Mouse (Mus musculus) brain, embryonic 14.5 days (tissue): ENCODE measurements around the gene Hdhd3. TPM values are rescaled to one million over a fixed set of nuclear protein-coding genes. Genes with fewer than 3 reads are reported as not detected.

Experiments used
- DNase-seq: peaks from one replicate; pipeline ENCODE4 v3.0.0-alpha.2; 2011; ENCODE audit warnings: low read depth
- CTCF ChIP-seq: fragments of 200-500 bp; IDR thresholded peaks from 2 replicates; pipeline ENCODE4 v1.5.1; 2012; ENCODE audit warnings: inconsistent platforms, mild to moderate bottlenecking, moderate library complexity, borderline replicate concordance; ENCODE audit not compliant: insufficient read depth, insufficient read length; ENCODE audit errors: extremely low read depth
- POLR2A ChIP-seq: fragments of 200-500 bp; IDR thresholded peaks from 2 replicates; pipeline ENCODE4 v1.6.1; 2012; ENCODE audit warnings: mild to moderate bottlenecking, inconsistent platforms, borderline replicate concordance; ENCODE audit not compliant: poor library complexity, insufficient read depth, insufficient read length, severe bottlenecking; ENCODE audit errors: extremely low read depth
- polyA plus RNA-seq: library from polyadenylated mRNA; depleted of rRNA; stranded (reverse); fragments of >200 nt; gene quantifications from 2 replicates; pipeline ENCODE4 v1.2.3, GENCODE M21; 2012

The Hdhd3 gene
- polyA plus RNA-seq, 1 experiment: 6.9 TPM

GRCm38 (mm10) chr4:62508839-62509238, 5.6 kb upstream of the Hdhd3 start:
- TF ChIP-seq CTCF (no peak), POLR2A (no peak)
- DNase-seq: no peak

- DNase-seq: peak; percentile 36
- TF ChIP-seq CTCF: peak; percentile 33; the same call in 1 of the 2 replicates
- TF ChIP-seq POLR2A: no peak
These were observed 3.5 kb upstream of the Hdhd3 start for GRCm38 (mm10) chr4:62506798-62507197.

GRCm38 (mm10) chr4:62505991-62506390, 2.7 kb upstream of the Hdhd3 start:
- no peak for DNase-seq

GRCm38 (mm10) chr4:62502969-62503368, 298 bp downstream of the Hdhd3 start:
- no peak for DNase-seq
- TF ChIP-seq CTCF (no peak), POLR2A (no peak)

More at GRCm38 (mm10) chr4:62505991-62506390, 2.7 kb upstream of the Hdhd3 start:
- no peak for TF ChIP-seq POLR2A
- TF ChIP-seq CTCF: no peak

- TF ChIP-seq CTCF (no peak), POLR2A (peak; percentile 53; the same call in 1 of the 2 replicates)
- DNase-seq: peak; percentile 96
These were observed 1.1 kb downstream of the Hdhd3 start for GRCm38 (mm10) chr4:62501964-62502732.

- TF ChIP-seq POLR2A: no peak
- no peak for TF ChIP-seq CTCF
These were observed 1.7 kb downstream of the Hdhd3 start for GRCm38 (mm10) chr4:62501534-62501933.

GRCm38 (mm10) chr4:62500799-62501198, 2.5 kb downstream of the Hdhd3 start:
- TF ChIP-seq CTCF: no peak
- TF ChIP-seq POLR2A: no peak
- DNase-seq: no peak

More at GRCm38 (mm10) chr4:62501534-62501933, 1.7 kb downstream of the Hdhd3 start:
- peak; percentile 38 for DNase-seq

- DNase-seq: peak; percentile 52
- TF ChIP-seq CTCF (no peak), POLR2A (no peak)
These were observed 6.5 kb downstream of the Hdhd3 start for GRCm38 (mm10) chr4:62496815-62497214.

- no peak for DNase-seq
- TF ChIP-seq POLR2A (no peak), CTCF (no peak)
These were observed 7.3 kb downstream of the Hdhd3 start for GRCm38 (mm10) chr4:62495946-62496345.

- no peak for DNase-seq
- no peak for TF ChIP-seq POLR2A
- TF ChIP-seq CTCF: no peak
These were observed 9.0 kb downstream of the Hdhd3 start for GRCm38 (mm10) chr4:62494230-62494629.

- no peak for TF ChIP-seq CTCF
- no peak for TF ChIP-seq POLR2A
- no peak for DNase-seq
These were observed 10.6 kb downstream of the Hdhd3 start for GRCm38 (mm10) chr4:62492682-62493081.

GRCm38 (mm10) chr4:62487914-62488313, 15.4 kb downstream of the Hdhd3 start:
- no peak for DNase-seq
- TF ChIP-seq CTCF (no peak), POLR2A (no peak)
